Mouse (Mus musculus): ENCODE results near the gene Mrpl45.

GRCm38 (mm10) chr11:97370329-97371091, 55.0 kb downstream of the Mrpl45 start:
- TF ChIP-seq POLR2A (IDR thresholded peaks at IDR 0.05; ENCODE audit: extremely low read depth, insufficient read depth, low read length) (no peak), CTCF (IDR thresholded peaks at IDR 0.05; ENCODE audit: extremely low read depth, insufficient read depth, low read length) (no peak)

All from cortical plate, adult 2 months (tissue).